Mouse (Mus musculus) lung, postnatal 14 days (tissue): ENCODE results near the gene Ranbp3l.

Experiments used
- DNase-seq: peaks from one replicate; pipeline ENCODE4 v3.0.0; 2021

Gene Ranbp3l

GRCm38 (mm10) chr15:9071556-9072544, 104.1 kb downstream of the Ranbp3l start:
- peak; percentile 49 for DNase-seq

GRCm38 (mm10) chr15:9072630-9073029, 104.9 kb downstream of the Ranbp3l start:
- DNase-seq = peak; percentile 30

- DNase-seq = no peak
Measured at GRCm38 (mm10) chr15:9073067-9073608, 105.4 kb downstream of the Ranbp3l start.

- DNase-seq = no peak
Measured at GRCm38 (mm10) chr15:9073684-9074083, 105.9 kb downstream of the Ranbp3l start.

GRCm38 (mm10) chr15:9074139-9074538, 106.4 kb downstream of the Ranbp3l start:
- no peak for DNase-seq

- DNase-seq = peak; percentile 37
Measured at GRCm38 (mm10) chr15:9074671-9075070, 106.9 kb downstream of the Ranbp3l start.

GRCm38 (mm10) chr15:9075608-9076200, 108.0 kb downstream of the Ranbp3l start:
- DNase-seq = no peak

- no peak for DNase-seq
Measured at GRCm38 (mm10) chr15:9078481-9079300, 110.9 kb downstream of the Ranbp3l start.

GRCm38 (mm10) chr15:9079626-9080025, 111.9 kb downstream of the Ranbp3l start:
- DNase-seq = no peak

- DNase-seq = no peak
Measured at GRCm38 (mm10) chr15:9080206-9080605, 112.5 kb downstream of the Ranbp3l start.

- DNase-seq = no peak
Measured at GRCm38 (mm10) chr15:9081294-9081693, 113.5 kb downstream of the Ranbp3l start.

- no peak for DNase-seq
Measured at GRCm38 (mm10) chr15:9082753-9083152, 115.0 kb downstream of the Ranbp3l start.

- DNase-seq = no peak
Measured at GRCm38 (mm10) chr15:9086813-9087212, 119.1 kb downstream of the Ranbp3l start.

- DNase-seq = no peak
Measured at GRCm38 (mm10) chr15:9087421-9087820, 119.7 kb downstream of the Ranbp3l start.

- DNase-seq = no peak
Measured at GRCm38 (mm10) chr15:9087895-9088682, 120.3 kb downstream of the Ranbp3l start.

GRCm38 (mm10) chr15:9088683-9089072, 120.9 kb downstream of the Ranbp3l start:
- no peak for DNase-seq

GRCm38 (mm10) chr15:9089136-9089720, 121.5 kb downstream of the Ranbp3l start:
- DNase-seq = no peak

- DNase-seq = no peak
Measured at GRCm38 (mm10) chr15:9090662-9091061, 122.9 kb downstream of the Ranbp3l start.

- no peak for DNase-seq
Measured at GRCm38 (mm10) chr15:9093598-9094365, 126.0 kb downstream of the Ranbp3l start.

- DNase-seq = peak; percentile 61
Measured at GRCm38 (mm10) chr15:9094366-9094750, 126.6 kb downstream of the Ranbp3l start.

GRCm38 (mm10) chr15:9096865-9097264, 129.1 kb downstream of the Ranbp3l start:
- no peak for DNase-seq
